In the genomic region with DNA sequence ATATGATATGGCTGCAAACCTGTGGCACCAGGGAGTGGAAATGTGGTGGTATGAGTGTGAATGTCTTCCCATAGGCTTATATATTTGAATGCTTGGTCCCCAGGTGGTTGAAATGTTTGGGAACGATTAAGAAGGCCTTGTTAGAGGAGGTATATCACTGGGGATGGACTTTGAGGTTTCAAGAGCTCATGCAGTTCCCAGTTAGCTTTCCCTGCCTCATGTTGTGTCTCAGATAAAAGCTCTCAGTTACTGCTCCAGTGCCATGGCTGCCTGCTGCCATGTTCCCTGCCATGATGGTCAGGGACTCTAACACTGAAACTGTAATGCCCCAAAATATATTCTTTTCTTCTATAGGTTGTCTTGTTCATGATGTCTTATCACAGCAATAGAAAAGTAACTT, we compare ENCODE assay signal across 32 mouse cellular contexts.
"Had no signal": no experiment of that assay in that cellular context is flagged by ENCODE, and none has a peak within 500 bp of the region (broad histone marks: within the 10 kb centered on the region; RNA-seq: fewer than 3 reads in every experiment).

No protein-coding gene starts in this region.

- H3K9me3 ChIP-seq: limb, embryonic 10.5 days; limb, embryonic 12.5 days; limb, embryonic 13.5 days; limb, embryonic 15.5 days; liver, embryonic 12.5 days; liver, embryonic 13.5 days; liver, embryonic 15.5 days; lung, embryonic 15.5 days; megakaryocyte, embryonic 14.5 days; midbrain, embryonic 10.5 days; midbrain, embryonic 12.5 days; midbrain, embryonic 13.5 days; midbrain, embryonic 15.5 days; neural tube, embryonic 12.5 days had no signal

- H3K9ac ChIP-seq: limb, embryonic 12.5 days; limb, embryonic 13.5 days; limb, embryonic 15.5 days; liver, embryonic 12.5 days; liver, embryonic 13.5 days; liver, embryonic 14.5 days; liver, embryonic 15.5 days; liver, postnatal 0 days; lung, embryonic 14.5 days; lung, embryonic 15.5 days; midbrain, embryonic 12.5 days; midbrain, embryonic 13.5 days; midbrain, embryonic 15.5 days; neural tube, embryonic 12.5 days had no signal

- DNase-seq: left cerebral cortex, postnatal 4 days; liver; liver, embryonic 13.5 days; liver, postnatal 0 days; lung, adult 18-20 months; lung, adult 2 months; lung, embryonic 14.5 days; lung, postnatal 10 days; lung, postnatal 14 days; lung, postnatal 36 days; lung, postnatal 4 days; midbrain, embryonic 14.5 days had no signal

- H3K27ac ChIP-seq: left cerebral cortex, adult 2 months; limb, embryonic 10.5 days; limb, embryonic 12.5 days; limb, embryonic 13.5 days; limb, embryonic 15.5 days; liver, embryonic 12.5 days; liver, embryonic 13.5 days; liver, embryonic 14.5 days; liver, embryonic 15.5 days; lung, embryonic 15.5 days; macrophage; midbrain, embryonic 10.5 days; midbrain, embryonic 12.5 days; midbrain, embryonic 13.5 days; midbrain, embryonic 15.5 days; neural tube, embryonic 12.5 days had no signal

- H3K4me2 ChIP-seq: limb, embryonic 12.5 days; limb, embryonic 13.5 days; limb, embryonic 15.5 days; liver, embryonic 11.5 days; liver, embryonic 12.5 days; liver, embryonic 13.5 days; liver, embryonic 15.5 days; lung, embryonic 14.5 days; lung, embryonic 15.5 days; midbrain, embryonic 12.5 days; midbrain, embryonic 13.5 days; midbrain, embryonic 15.5 days; neural tube, embryonic 12.5 days had no signal

- H3K27me3 ChIP-seq: limb, embryonic 12.5 days; limb, embryonic 13.5 days; limb, embryonic 15.5 days; liver, embryonic 12.5 days; liver, embryonic 13.5 days; liver, embryonic 15.5 days; lung, embryonic 15.5 days; megakaryocyte, embryonic 14.5 days; midbrain, embryonic 12.5 days; midbrain, embryonic 13.5 days; midbrain, embryonic 15.5 days; neural tube, embryonic 12.5 days had no signal

- H3K4me1 ChIP-seq: limb, embryonic 10.5 days; limb, embryonic 12.5 days; limb, embryonic 13.5 days; limb, embryonic 15.5 days; liver, embryonic 12.5 days; liver, embryonic 13.5 days; lung, embryonic 15.5 days; midbrain, embryonic 10.5 days; midbrain, embryonic 12.5 days; midbrain, embryonic 13.5 days; midbrain, embryonic 15.5 days; neural tube, embryonic 12.5 days had no signal

- ATAC-seq: liver, embryonic 12.5 days; liver, postnatal 0 days; lung, postnatal 0 days; midbrain, embryonic 13.5 days; midbrain, embryonic 15.5 days; midbrain, embryonic 16.5 days had no signal

- H3K4me3 ChIP-seq: left cerebral cortex, adult 2 months; limb, embryonic 10.5 days; limb, embryonic 12.5 days; limb, embryonic 13.5 days; limb, embryonic 15.5 days; liver, embryonic 12.5 days; liver, embryonic 13.5 days; liver, embryonic 15.5 days; lung, embryonic 15.5 days; megakaryocyte, embryonic 14.5 days; midbrain, embryonic 10.5 days; midbrain, embryonic 12.5 days; midbrain, embryonic 13.5 days; midbrain, embryonic 15.5 days; myocyte; neural tube, embryonic 12.5 days had no signal
